Mouse (Mus musculus) liver, adult (tissue): ENCODE measurements at regions not wholly inside any gene's neighbourhood (a gene's known extent, or its start where the extent isn't known, plus 50 kb on each side); places are given as distances from the start of the nearest gene placed in this dataset.

Source experiments
- GATA4 ChIP-seq: IDR thresholded peaks from 2 replicates; pipeline ENCODE4 v1.6.1; 2014; ENCODE audit warnings: mild to moderate bottlenecking, low read length; ENCODE audit not compliant: insufficient replicate concordance

DNA sequence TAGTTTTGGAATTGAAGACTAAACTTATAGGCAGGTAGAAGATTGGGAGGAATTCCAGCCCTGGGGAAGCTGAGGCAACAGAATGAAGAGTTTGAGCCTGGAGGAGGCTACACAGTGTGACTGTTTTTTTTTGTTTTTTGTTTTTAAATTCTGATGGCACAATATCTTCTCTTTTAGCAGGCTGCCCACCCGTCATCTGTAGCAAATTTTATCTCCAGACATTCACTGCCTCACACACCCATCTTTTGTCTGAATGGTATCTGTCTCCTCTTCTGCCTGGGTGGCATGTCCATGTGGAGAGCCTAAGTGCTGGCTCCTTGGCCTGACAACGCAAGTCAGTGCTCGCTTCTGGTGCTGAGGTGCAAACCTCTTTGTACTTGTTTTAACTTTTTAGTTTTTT is 165.0 kb downstream of the Gja1 start:
- no peak for TF ChIP-seq GATA4

- TF ChIP-seq GATA4 = no peak
Observed at GRCm38 (mm10) chr10:56545989-56546388, 168.9 kb downstream of the Gja1 start.

DNA sequence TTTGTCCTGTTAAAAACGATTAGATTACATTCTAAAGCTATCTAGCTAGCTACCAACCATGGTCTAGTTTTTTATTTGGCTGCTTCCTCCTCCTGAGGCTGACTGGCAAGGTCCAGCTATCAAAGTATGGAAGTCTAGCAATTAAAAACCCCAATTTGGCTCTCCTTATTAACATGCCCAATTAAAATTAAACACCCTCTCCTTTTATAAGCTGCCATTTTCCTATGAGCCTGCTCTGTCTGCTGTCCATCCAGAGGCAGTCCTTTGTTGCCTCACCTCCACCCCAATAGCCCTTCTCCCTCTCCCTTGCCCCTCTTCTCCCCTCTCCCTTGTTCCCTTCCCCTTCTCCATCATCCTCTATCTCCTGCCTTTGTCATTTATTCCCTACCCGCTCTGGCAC is 169.7 kb downstream of the Gja1 start:
- TF ChIP-seq GATA4 = no peak

GRCm38 (mm10) chr10:56547825-56548224 is 170.7 kb downstream of the Gja1 start:
- TF ChIP-seq GATA4 = no peak

GRCm38 (mm10) chr10:56566836-56567442 is 189.8 kb downstream of the Gja1 start:
- no peak for TF ChIP-seq GATA4

- no peak for TF ChIP-seq GATA4
Observed at GRCm38 (mm10) chr10:56582065-56582464, 204.9 kb downstream of the Gja1 start.

DNA sequence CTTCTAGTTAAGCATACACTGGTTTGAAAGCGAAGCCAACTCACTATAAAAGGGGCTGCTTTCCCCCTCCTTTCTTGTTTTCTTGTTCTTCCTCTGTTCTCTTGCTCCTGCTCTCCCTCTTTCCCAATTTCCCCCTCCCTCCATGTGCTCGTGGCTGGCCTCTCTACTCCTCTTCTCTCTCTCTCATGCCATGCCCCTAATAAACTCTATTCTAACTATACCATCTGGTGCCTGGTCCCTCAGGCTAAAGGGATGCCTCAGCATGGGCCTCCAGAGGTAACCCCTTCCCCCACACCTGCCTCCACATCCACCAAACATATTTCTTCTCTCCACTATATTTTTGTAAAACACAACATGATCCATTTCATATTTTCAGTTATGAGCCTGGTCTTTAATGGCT is 210.1 kb downstream of the Gja1 start:
- TF ChIP-seq GATA4 = no peak

- TF ChIP-seq GATA4 = no peak
Observed at GRCm38 (mm10) chr10:56597382-56597781, 220.3 kb downstream of the Gja1 start.

DNA sequence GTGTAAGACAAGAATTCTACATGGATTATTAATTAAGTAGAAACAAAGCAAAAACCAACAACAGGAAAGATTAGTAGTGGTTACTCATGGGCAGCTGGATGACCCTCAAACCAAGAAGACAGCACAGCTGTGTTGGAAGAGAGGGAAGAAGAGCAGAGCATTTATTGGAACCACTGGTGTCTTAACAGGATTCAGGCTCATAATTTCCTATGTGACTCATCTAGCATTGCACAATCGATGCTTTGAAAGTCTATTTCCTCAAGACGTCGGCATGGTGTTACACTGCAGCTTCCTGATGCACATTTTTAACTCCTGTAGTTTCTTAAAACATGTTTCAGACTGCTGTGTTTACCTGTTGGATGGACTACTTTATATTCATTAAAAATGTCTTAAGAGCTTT is 221.1 kb downstream of the Gja1 start:
- no peak for TF ChIP-seq GATA4

GRCm38 (mm10) chr10:56599923-56600322 is 222.8 kb downstream of the Gja1 start:
- TF ChIP-seq GATA4 = no peak

GRCm38 (mm10) chr10:56611564-56612288 is 234.6 kb downstream of the Gja1 start:
- TF ChIP-seq GATA4 = no peak

DNA sequence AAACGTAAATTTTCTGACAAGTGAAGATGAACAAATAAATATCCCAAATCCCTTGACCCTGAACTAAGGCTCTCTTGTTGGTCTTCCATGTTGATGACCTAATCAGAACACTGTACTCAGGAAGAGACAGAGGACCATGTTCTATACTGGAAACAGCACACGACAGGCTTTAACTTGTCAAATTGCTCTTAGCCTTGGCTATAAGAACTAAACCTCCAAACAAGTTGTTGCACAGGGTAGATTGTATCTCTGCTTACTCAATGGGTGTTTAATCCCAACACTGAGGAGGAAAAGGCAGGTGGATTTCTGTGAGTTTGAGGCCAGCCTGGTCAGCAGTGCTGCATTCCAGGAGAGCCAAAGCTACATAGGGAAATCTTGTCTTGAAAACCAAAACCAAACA is 265.5 kb downstream of the Gja1 start:
- TF ChIP-seq GATA4 = no peak

DNA sequence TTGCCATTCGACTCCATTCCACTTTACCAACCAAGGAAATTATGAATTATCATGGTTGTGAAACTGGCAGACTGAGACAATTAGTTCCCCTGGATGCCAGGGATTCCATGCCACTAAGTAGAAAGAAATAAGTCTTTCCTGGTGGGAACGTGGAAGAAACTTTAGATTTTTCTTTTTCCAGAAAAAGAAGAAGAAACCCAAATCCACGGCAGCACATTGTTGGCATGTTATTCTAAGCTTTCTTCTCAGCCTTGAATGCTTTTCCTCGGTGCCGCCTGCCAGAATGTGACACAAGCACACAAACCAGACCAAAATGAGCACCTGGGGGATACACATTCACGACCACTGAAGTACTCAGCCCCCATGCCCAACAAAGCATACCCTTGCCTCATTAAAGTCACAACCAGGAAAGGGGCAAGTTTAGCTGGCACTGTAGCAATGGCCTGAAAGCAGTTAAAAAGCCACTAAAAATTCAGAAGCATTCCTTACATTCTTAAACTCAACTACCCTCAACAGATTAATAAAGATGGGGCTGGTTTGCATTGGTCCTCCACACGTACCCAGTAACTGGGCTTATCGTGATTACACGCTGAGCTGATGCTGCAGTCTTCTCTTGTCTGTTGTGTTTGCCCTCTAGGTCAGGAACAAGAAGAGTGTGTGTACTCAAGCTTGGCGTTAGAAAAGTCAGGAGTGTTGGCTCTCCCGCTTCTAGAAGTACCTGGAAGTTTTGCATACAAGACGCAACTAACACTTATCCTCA is 266.4 kb downstream of the Gja1 start:
- no peak for TF ChIP-seq GATA4

DNA sequence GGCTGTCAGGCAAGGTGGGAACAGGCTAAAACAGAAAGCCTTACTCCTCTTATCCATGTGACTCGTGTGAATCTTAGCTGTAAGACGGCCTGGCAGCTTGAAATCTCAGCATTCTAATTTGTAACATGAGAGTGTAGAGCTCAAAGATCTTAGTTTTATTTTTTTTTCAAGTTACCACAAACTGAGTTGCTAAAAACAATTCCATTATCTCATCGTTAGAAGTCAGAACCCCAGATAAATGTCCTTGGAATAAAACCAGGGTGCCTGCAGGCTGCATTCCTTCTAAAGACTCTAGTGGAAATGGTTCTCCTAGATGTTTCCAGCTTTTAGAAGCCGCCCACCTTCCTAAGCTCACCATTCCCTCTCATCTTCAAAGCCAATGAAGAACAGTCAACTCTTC is 283.4 kb downstream of the Gja1 start:
- no peak for TF ChIP-seq GATA4

GRCm38 (mm10) chr10:56673919-56674318 is 296.8 kb downstream of the Gja1 start:
- no peak for TF ChIP-seq GATA4

GRCm38 (mm10) chr10:56682901-56683300 is 305.8 kb downstream of the Gja1 start:
- TF ChIP-seq GATA4 = no peak

- TF ChIP-seq GATA4 = no peak
Observed at GRCm38 (mm10) chr10:56685655-56686250, 308.6 kb downstream of the Gja1 start.

DNA sequence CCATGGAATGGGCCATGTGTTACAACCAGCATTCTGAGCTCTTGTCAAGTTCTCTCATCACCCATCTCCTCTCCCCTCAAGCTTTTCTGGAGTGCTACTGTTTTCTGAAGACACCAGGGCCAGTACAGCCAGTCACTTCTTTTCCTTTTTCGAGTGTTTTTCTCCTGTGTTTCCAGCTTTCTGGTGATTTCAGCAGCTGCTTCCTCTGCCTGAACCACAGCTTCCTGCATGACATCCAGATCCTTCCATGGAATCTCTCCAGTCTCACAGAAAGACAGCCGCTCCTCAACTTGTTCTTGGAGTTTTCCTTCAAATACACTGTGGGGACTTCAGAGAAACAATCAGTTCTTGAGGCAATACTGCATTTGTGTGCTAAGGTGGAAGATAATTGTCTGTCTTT is 314.3 kb downstream of the Gja1 start:
- no peak for TF ChIP-seq GATA4
